Mouse (Mus musculus): Measurements from ENCODE around the gene Stxbp3.

Gene Stxbp3

DNA sequence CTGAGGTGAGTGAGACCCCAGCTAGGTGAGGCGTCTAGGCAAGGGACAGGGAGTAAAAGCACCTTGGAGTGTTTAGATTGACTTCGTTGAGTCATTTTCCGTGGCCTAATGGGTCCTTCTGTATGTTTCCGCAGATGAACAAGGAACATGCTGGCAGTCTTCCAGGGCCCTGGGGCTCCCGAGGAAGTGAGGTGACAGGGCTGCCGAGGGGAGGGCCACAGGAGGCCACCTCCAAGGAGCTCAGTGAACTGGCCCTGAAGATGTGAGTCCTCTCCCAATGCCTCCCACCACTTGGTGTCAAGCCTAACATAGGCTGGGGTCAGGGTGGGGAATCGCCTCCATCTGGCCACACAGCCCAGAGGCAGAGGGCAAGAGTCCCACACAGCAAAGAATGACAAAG is 75.3 kb downstream of the Stxbp3 start:
- no peak for DNase-seq (ENCODE audit: low read depth)

DNA sequence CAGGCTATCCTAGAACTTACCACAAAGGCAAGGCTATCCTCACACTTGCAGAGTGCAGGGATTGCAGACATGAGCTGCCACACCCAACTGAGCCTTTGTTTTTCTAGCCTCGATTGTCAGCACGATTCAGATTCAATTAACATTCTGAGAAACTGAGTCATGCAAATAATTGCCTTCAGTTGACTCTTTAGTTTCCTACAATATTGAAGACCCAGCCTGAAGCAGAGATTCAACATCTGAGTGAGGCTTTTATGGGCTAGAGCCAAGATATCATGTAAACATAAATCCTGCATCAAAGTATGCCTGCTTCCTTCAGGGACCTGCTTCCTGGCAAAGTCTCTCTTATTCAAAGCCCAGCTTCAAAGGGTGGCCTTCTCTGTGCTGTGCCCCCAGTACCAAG is 76.6 kb downstream of the Stxbp3 start:
- peak; percentile 50 for DNase-seq (ENCODE audit: low read depth)

GRCm38 (mm10) chr3:108762597-108763111 is 77.7 kb downstream of the Stxbp3 start:
- DNase-seq (ENCODE audit: low read depth), result peak; percentile 85

DNA sequence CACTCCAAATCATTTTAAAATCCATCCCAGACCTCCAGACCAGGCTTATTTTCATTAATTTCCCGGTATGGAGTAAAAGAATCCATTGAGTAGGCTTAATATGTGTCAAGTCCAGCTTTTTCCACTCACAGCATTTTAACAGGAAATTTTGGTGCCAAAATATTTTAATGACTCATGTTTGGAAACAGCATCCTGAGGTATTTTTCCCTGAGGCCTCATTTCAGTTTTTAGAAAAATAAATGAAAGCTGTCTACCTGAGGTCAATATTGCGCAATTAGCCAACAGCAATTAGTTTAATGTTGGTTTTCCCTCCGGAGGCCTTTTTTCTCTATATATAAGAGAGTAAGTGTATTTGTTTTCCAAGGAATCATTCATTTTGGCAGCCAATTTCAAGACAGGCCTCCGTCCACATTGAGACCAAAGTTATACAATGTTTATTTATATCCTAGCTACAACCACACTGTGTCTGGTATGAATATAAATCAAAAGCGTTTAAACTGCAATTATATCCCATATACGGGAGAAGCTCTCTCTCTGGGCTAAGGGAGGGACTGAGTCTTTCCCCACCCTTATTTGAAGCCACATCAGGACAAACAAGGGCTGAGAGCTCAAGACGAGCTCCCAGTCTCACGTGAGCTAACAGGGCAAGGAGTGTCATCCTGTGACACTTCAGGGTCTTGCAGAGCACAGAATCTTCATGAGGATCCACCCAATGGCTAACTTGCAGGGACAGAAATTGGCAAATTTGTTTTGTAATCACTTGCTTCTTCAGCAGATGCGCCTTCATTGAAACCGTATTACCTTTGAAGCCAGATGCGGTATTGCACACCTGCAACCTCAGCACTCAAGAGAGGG is 80.5 kb downstream of the Stxbp3 start:
- peak; percentile 90 for DNase-seq (ENCODE audit: low read depth)

DNA sequence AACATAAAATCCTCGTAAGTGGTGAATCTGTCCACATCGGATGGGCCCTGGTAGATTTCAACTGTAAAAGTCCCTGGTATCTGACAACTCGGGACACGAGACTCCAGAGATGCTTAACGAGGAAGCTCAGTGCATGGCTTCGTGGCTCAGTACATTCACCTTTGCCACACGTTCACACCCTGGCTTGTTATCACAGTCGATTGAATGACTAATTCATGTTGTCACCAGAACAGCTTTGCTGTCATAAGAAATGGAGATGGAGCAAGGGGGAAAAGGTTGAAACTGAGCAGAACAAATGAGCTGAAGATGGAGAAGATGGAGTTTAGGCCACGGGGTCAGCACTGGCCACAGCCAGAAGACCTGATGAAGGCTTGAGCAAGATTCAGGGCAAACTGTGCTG is 82.8 kb downstream of the Stxbp3 start:
- DNase-seq (ENCODE audit: low read depth), result no peak

- DNase-seq (ENCODE audit: low read depth), result no peak
These were observed 84.2 kb downstream of the Stxbp3 start for GRCm38 (mm10) chr3:108756131-108756530.

GRCm38 (mm10) chr3:108755542-108755941 is 84.8 kb downstream of the Stxbp3 start:
- DNase-seq (ENCODE audit: low read depth), result no peak

DNA sequence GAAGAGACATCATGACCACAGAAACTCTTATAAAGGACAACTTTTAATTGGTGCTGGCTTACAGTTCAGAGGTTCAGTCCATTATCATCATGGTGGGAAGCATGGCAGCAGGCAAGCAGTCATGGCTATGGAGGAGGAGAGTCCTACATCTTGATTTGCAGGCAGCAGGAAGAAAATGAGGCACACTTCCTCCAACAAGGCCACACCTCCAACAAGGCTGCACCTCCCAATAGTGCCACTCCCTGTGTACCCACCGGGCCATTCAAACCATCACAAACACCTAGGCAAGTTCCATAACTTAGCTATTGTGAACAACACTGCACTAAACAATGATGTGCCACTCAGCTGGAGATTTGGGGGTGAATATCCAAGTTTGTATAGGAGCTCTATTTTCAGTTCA is 85.8 kb downstream of the Stxbp3 start:
- no peak for DNase-seq (ENCODE audit: low read depth)

GRCm38 (mm10) chr3:108751691-108752090 is 88.6 kb downstream of the Stxbp3 start:
- no peak for DNase-seq (ENCODE audit: low read depth)

DNA sequence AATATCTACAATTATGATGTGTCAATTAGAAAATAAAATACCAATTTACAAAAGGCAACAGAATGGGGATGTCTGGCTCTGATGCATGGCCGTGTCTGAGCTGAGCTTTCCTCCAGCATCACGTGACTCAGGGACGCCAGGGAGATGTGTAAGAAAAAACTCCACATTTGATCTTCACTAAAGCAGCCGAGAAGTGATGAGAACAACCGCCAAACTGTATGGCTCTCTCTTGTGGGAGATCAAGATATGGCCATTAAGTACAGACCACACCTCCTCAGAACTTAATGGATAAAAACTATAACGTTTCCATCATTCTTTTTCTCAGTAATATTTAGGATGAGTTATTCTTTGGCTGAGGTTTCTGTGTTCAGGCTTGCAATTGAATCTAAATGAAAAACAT is 89.3 kb downstream of the Stxbp3 start:
- DNase-seq (ENCODE audit: low read depth), result peak; percentile 76

- DNase-seq (ENCODE audit: low read depth), result no peak
These were observed 96.3 kb downstream of the Stxbp3 start for GRCm38 (mm10) chr3:108744060-108744459.
